9 mouse cellular contexts compared by ENCODE assay signal in the genomic region with DNA sequence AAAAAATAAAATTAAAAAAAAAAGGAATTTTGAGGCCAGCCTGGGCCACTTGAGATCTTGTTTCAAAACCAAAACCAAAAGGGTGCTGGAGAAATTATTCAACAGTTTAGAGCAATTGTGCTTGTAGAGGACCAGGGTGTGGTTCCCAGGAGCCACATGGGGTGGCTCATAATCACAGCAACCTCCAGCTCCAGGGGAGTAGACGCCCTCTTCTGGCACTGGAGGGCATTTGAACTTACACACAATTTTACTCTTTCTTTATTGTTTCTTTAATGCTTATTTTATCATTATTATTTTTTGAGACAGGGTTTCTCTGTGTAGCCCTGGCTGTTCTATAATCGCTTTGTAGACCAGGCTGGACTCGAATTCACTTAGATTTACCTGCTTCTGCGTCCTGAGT. TPM values are rescaled to one million over a fixed set of nuclear protein-coding genes. Genes with fewer than 3 reads are reported as not detected.
A peak's percentile ranks its signal among the peaks of the same experiment; 100 is the strongest.
DNase-seq lines count a peak whose midpoint lies in the region; ATAC-seq and TF ChIP-seq lines count a peak whose summit lies in the region.
"Had no signal": no experiment of that assay in that cellular context is flagged by ENCODE, and none has a peak within 500 bp of the region (broad histone marks: within the 10 kb centered on the region; RNA-seq: fewer than 3 reads in every experiment).

No protein-coding gene starts in this region.

- no peak for ATAC-seq in forebrain, postnatal 0 days
- ATAC-seq in lung, embryonic 14.5 days (ENCODE audit: insufficient read depth), result no peak

- no peaks in the 10 kb centered on the region for H3K27me3 ChIP-seq in forebrain, embryonic 10.5 days (ENCODE audit: poor library complexity, severe bottlenecking)
- H3K27me3 ChIP-seq in forebrain, postnatal 0 days (ENCODE audit: insufficient read depth, low read length), result no peaks in the 10 kb centered on the region
- H3K27me3 ChIP-seq in lung, embryonic 14.5 days (ENCODE audit: insufficient read depth, low read length), result no peaks in the 10 kb centered on the region
- H3K27me3 ChIP-seq in embryonic facial prominence, embryonic 10.5 days (replicated peaks; ENCODE audit: low read depth, poor library complexity, severe bottlenecking), result no peaks in the 10 kb centered on the region
- H3K27me3 ChIP-seq: lung, embryonic 15.5 days had no signal

- peaks cover 21% of the 10 kb centered on the region; the same call in 1 of the 2 replicates for H3K4me1 ChIP-seq in forebrain, embryonic 10.5 days
- H3K4me1 ChIP-seq in forebrain, postnatal 0 days (ENCODE audit: insufficient read depth), result no peaks in the 10 kb centered on the region
- H3K4me1 ChIP-seq in lung, embryonic 14.5 days (ENCODE audit: insufficient read depth), result no peaks in the 10 kb centered on the region
- peaks cover 5% of the 10 kb centered on the region for H3K4me1 ChIP-seq in embryonic facial prominence, embryonic 10.5 days

- no peak for DNase-seq in forebrain, embryonic 10.5 days (ENCODE audit: extremely low spot score, low spot score)
- DNase-seq in forebrain, postnatal 0 days, result no peak
- DNase-seq in lung, embryonic 14.5 days, result peak; percentile 21
- DNase-seq in lung, postnatal 4 days, result no peak
- no peak for DNase-seq in embryonic facial prominence, embryonic 10.5 days (ENCODE audit: low spot score)
- DNase-seq in naive thymus-derived CD4-positive, alpha-beta T cell, adult 2 months (ENCODE audit: low read depth), result peak; percentile 42
- no peak for DNase-seq in cerebellum, postnatal 25 days
- no peak for DNase-seq in kidney, postnatal 10 days

- no peak overlapping the region for H3K4me2 ChIP-seq in forebrain, postnatal 0 days (ENCODE audit: low read depth)
- H3K4me2 ChIP-seq in lung, embryonic 14.5 days, result peak overlapping the region; percentile 76

- WGBS in forebrain, embryonic 10.5 days, result 39% methylated on average over 4 of the region's 4 CpGs
- WGBS in forebrain, postnatal 0 days, result 28% methylated on average over 4 of the region's 4 CpGs
- 29% methylated on average over 4 of the region's 4 CpGs for WGBS in lung, embryonic 14.5 days
- 30% methylated on average over 4 of the region's 4 CpGs for whole genome bisulfite sequencing in embryonic facial prominence, embryonic 10.5 days

- peaks cover 23% of the 10 kb centered on the region for H3K36me3 ChIP-seq in forebrain, embryonic 10.5 days (replicated peaks)
- H3K36me3 ChIP-seq in forebrain, postnatal 0 days (ENCODE audit: insufficient read depth), result 0 out of 2 replicates have a peak, but pooled peaks cover 2% of the 10 kb centered on the region
- peaks cover 8% of the 10 kb centered on the region for H3K36me3 ChIP-seq in lung, embryonic 14.5 days (ENCODE audit: insufficient read depth)
- peaks cover 26% of the 10 kb centered on the region for H3K36me3 ChIP-seq in embryonic facial prominence, embryonic 10.5 days (replicated peaks)

- H3K9ac ChIP-seq in forebrain, postnatal 0 days, result no peak overlapping the region
- H3K9ac ChIP-seq in lung, embryonic 14.5 days, result no peak overlapping the region

- TF ChIP-seq CTCF in forebrain, postnatal 0 days (IDR thresholded peaks at IDR 0.05; ENCODE audit: low read depth), result no peak
- TF ChIP-seq CTCF in lung, embryonic 14.5 days (IDR thresholded peaks at IDR 0.05; ENCODE audit: low read depth), result 0 out of 2 replicates have a peak, but pooled peaks have one; percentile 10

- H3K9me3 ChIP-seq in forebrain, embryonic 10.5 days, result peaks cover 4% of the 10 kb centered on the region; the same call in 1 of the 2 replicates
- no peaks in the 10 kb centered on the region for H3K9me3 ChIP-seq in forebrain, postnatal 0 days (ENCODE audit: low read length)
- H3K9me3 ChIP-seq in lung, embryonic 14.5 days (ENCODE audit: low read depth, low read length), result no peaks in the 10 kb centered on the region
- H3K9me3 ChIP-seq in embryonic facial prominence, embryonic 10.5 days, result no peaks in the 10 kb centered on the region
- H3K9me3 ChIP-seq: lung, embryonic 15.5 days had no signal

- H3K4me3 ChIP-seq in forebrain, embryonic 10.5 days, result peak overlapping the region; percentile 92; the same call in 1 of the 2 replicates
- no peak overlapping the region for H3K4me3 ChIP-seq in forebrain, postnatal 0 days (ENCODE audit: low read depth, low read length)
- no peak overlapping the region; the same call in 1 of the 2 replicates for H3K4me3 ChIP-seq in lung, embryonic 14.5 days (ENCODE audit: low read depth, low read length)
- H3K4me3 ChIP-seq in embryonic facial prominence, embryonic 10.5 days, result peak overlapping the region; percentile 98; the same call in 1 of the 2 replicates

- no peak overlapping the region for H3K27ac ChIP-seq in forebrain, embryonic 10.5 days
- no peak overlapping the region for H3K27ac ChIP-seq in forebrain, postnatal 0 days (ENCODE audit: low read depth, low read length)
- no peak overlapping the region for H3K27ac ChIP-seq in lung, embryonic 14.5 days (ENCODE audit: low read depth)
- H3K27ac ChIP-seq in embryonic facial prominence, embryonic 10.5 days (replicated peaks), result no peak overlapping the region
- H3K27ac ChIP-seq: lung, embryonic 15.5 days had no signal

RNA-seq across cellular contexts. Expression of a gene that starts 0.9 kb away (rescaled TPM):
- polyA plus RNA-seq in forebrain, embryonic 10.5 days (2016; fragmentation: Nextera tagmentation; extraction: Ambion mirVana), result 161 and 165 TPM in 2 replicates
- total RNA-seq in forebrain, postnatal 0 days (2014; rRNA removed), result 97.9 and 115 TPM in 2 replicates
- 119 and 127 TPM in 2 replicates for polyA plus RNA-seq in forebrain, postnatal 0 days (2015; fragmentation: Nextera tagmentation; extraction: Ambion mirVana)
- 235 and 242 TPM in 2 replicates for polyA plus RNA-seq in lung, embryonic 14.5 days (2014; fragmentation: Nextera tagmentation; extraction: Ambion mirVana)
- polyA plus RNA-seq in embryonic facial prominence, embryonic 10.5 days (2016; fragmentation: Nextera tagmentation; extraction: Ambion mirVana), result 165 and 169 TPM in 2 replicates

RNA-seq across cellular contexts. Expression of a gene that starts 34.7 kb away (rescaled TPM):
- polyA plus RNA-seq in forebrain, embryonic 10.5 days (2016; fragmentation: Nextera tagmentation; extraction: Ambion mirVana), result 214 and 224 TPM in 2 replicates
- total RNA-seq in forebrain, postnatal 0 days (2014; rRNA removed), result 306 and 330 TPM in 2 replicates
- polyA plus RNA-seq in forebrain, postnatal 0 days (2015; fragmentation: Nextera tagmentation; extraction: Ambion mirVana), result 327 and 401 TPM in 2 replicates
- polyA plus RNA-seq in lung, embryonic 14.5 days (2014; fragmentation: Nextera tagmentation; extraction: Ambion mirVana), result 219 TPM in 2 replicates
- polyA plus RNA-seq in embryonic facial prominence, embryonic 10.5 days (2016; fragmentation: Nextera tagmentation; extraction: Ambion mirVana), result 204 and 209 TPM in 2 replicates

Comparison
In these comparisons a context has a peak if more than half of its experiments do, and no peak if none do; other contexts are left out.
1. DNase-seq: peak in lung, embryonic 14.5 days (single experiment) and naive thymus-derived CD4-positive, alpha-beta T cell, adult 2 months (single experiment); none in forebrain, embryonic 10.5 days (single experiment), forebrain, postnatal 0 days (single experiment), lung, postnatal 4 days (0 of 2), embryonic facial prominence, embryonic 10.5 days (single experiment), cerebellum, postnatal 25 days (0 of 2) and kidney, postnatal 10 days (single experiment).
2. H3K4me3 ChIP-seq: peak in forebrain, embryonic 10.5 days (single experiment) and embryonic facial prominence, embryonic 10.5 days (single experiment); none in forebrain, postnatal 0 days (single experiment) and lung, embryonic 14.5 days (single experiment).